Comparison of ENCODE assay signal across 31 mouse cellular contexts in the genomic region with DNA sequence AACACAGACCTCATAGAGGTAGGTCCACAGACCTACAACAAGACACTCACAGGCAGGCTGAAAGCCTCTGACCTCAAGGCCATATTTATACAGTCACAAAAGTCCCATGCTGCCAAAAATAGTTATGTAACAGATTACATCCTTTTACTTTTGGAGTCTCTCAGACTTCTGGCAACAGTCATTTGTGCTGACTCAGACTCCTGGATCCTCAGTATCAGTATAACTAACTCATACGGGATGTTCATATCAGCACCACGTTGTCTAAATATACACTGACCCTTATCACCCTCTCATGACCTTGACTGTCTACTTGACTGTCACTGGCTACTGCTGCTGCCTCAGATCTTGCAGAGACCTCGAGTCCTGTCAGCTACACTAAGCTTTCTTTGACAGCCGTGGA. TPM values are rescaled to one million over a fixed set of nuclear protein-coding genes. Genes with fewer than 3 reads are reported as not detected.
A peak's percentile ranks its signal among the peaks of the same experiment; 100 is the strongest.
DNase-seq lines count a peak whose midpoint lies in the region; ATAC-seq and TF ChIP-seq lines count a peak whose summit lies in the region.
"Had no signal": no experiment of that assay in that cellular context is flagged by ENCODE, and none has a peak within 500 bp of the region (broad histone marks: within the 10 kb centered on the region; RNA-seq: fewer than 3 reads in every experiment).

No protein-coding gene starts in this region.

- DNase-seq in heart, adult 8-10 months (ENCODE audit: low spot score): peak; percentile 13
- no peak for DNase-seq in heart, postnatal 14 days
- DNase-seq in lung, postnatal 10 days: peak; percentile 11
- no peak for DNase-seq in lung, postnatal 14 days
- DNase-seq in adipocyte (ENCODE audit: low spot score): peak; percentile 69
- DNase-seq in layer of hippocampus, adult 2 months (ENCODE audit: low spot score in 2 of 2): no peak
- DNase-seq: B cell, adult 2 months; cerebellum, adult 2 months; cerebellum, postnatal 36 days; forebrain, postnatal 0 days; gastrocnemius, postnatal 36 days; kidney, adult 2 months; kidney, postnatal 10 days; liver, postnatal 0 days; right cerebral cortex, postnatal 14 days; thymus, postnatal 4 days had no signal

- no peak for TF ChIP-seq CTCF in layer of hippocampus, adult 2 months (conservative IDR thresholded peaks at IDR 0.05)

- no peak overlapping the region for H3K4me2 ChIP-seq in hindbrain, embryonic 13.5 days
- H3K4me2 ChIP-seq: embryonic facial prominence, embryonic 15.5 days; limb, embryonic 15.5 days; midbrain, embryonic 13.5 days had no signal

- no peaks in the 10 kb centered on the region for H3K9me3 ChIP-seq in hindbrain, embryonic 13.5 days
- H3K9me3 ChIP-seq: embryonic facial prominence, embryonic 15.5 days; limb, embryonic 15.5 days; midbrain, embryonic 13.5 days had no signal

- no peak for ATAC-seq in hindbrain, embryonic 13.5 days (ENCODE audit: low FRiP score)
- ATAC-seq: forebrain, postnatal 0 days; liver, postnatal 0 days; midbrain, embryonic 13.5 days; Patski had no signal

- H3K27me3 ChIP-seq in hindbrain, embryonic 13.5 days: peaks cover 89% of the 10 kb centered on the region

- no peaks in the 10 kb centered on the region for H3K4me1 ChIP-seq in hindbrain, embryonic 13.5 days (replicated peaks)
- H3K4me1 ChIP-seq: embryonic facial prominence, embryonic 15.5 days; limb, embryonic 15.5 days; midbrain, embryonic 13.5 days had no signal

- intact Hi-C loops in heart, postnatal 14 days (cut with DNase I): no loop called here

- H3K27ac ChIP-seq in hindbrain, embryonic 13.5 days: no peak overlapping the region
- no peak overlapping the region for H3K27ac ChIP-seq in layer of hippocampus, adult 2 months
- H3K27ac ChIP-seq: embryonic facial prominence, embryonic 15.5 days; limb, embryonic 15.5 days; midbrain, embryonic 13.5 days had no signal

- H3K36me3 ChIP-seq in hindbrain, embryonic 13.5 days: no peaks in the 10 kb centered on the region
- H3K36me3 ChIP-seq: embryonic facial prominence, embryonic 15.5 days; limb, embryonic 15.5 days; midbrain, embryonic 13.5 days had no signal

- no peak overlapping the region for H3K4me3 ChIP-seq in hindbrain, embryonic 13.5 days
- no peak overlapping the region for H3K4me3 ChIP-seq in layer of hippocampus, adult 2 months
- H3K4me3 ChIP-seq: embryonic facial prominence, embryonic 15.5 days; limb, embryonic 15.5 days; midbrain, embryonic 13.5 days; myocyte had no signal

- no peak overlapping the region for H3K9ac ChIP-seq in hindbrain, embryonic 13.5 days
- H3K9ac ChIP-seq: embryonic facial prominence, embryonic 15.5 days; forebrain, postnatal 0 days; limb, embryonic 15.5 days; liver, postnatal 0 days; midbrain, embryonic 13.5 days had no signal

- 81% methylated on average over 4 of the region's 4 CpGs for WGBS in hindbrain, embryonic 13.5 days

RNA-seq across cellular contexts. Expression of a gene that starts 14.3 kb away (rescaled TPM):
- total RNA-seq in heart, adult 8-10 months (2022): 1 to 10 TPM in 1 of 4 experiments, under 1 TPM in 3; 0.52 to 1.4 (median 0.74) TPM
- total RNA-seq in heart, postnatal 14 days (2021): under 1 TPM; 0.41 to 0.46 TPM
- 4.6 and 5.2 TPM in 2 replicates for polyA plus RNA-seq in hindbrain, embryonic 13.5 days (2015; fragmentation: Nextera tagmentation; extraction: Ambion mirVana)
- 1 to 10 TPM; 6.1 to 6.5 TPM for total RNA-seq in layer of hippocampus, adult 2 months (2021)
- polyA plus RNA-seq: kidney, adult 2 months; myocyte; Patski; spleen, adult 2 months had no signal

RNA-seq across cellular contexts. Expression of a gene that starts 15.2 kb away (rescaled TPM):
- not detected for total RNA-seq in heart, adult 8-10 months (2022)
- not detected for total RNA-seq in heart, postnatal 14 days (2021)
- polyA plus RNA-seq in hindbrain, embryonic 13.5 days (2015; fragmentation: Nextera tagmentation; extraction: Ambion mirVana): not detected in 2 replicates
- not detected for total RNA-seq in layer of hippocampus, adult 2 months (2021)
- total RNA-seq: adrenal gland, postnatal 36 days; gastrocnemius, postnatal 36 days; hematopoietic stem cell, adult 5-6 weeks; layer of hippocampus, adult 18-20 months; left cerebral cortex, adult 18-20 months; left cerebral cortex, postnatal 36 days; megakaryocyte, adult 5-6 weeks had no signal
- polyA plus RNA-seq: cerebellum, adult 2 months; kidney, adult 2 months; limb, embryonic 15.5 days; liver, postnatal 0 days; myocyte; neural tube, embryonic 14.5 days; Patski; spleen, adult 2 months; stomach, embryonic 14.5 days had no signal

Comparison
In these comparisons a context has a peak if more than half of its experiments do, and no peak if none do; other contexts are left out.
1. DNase-seq: peak in heart, adult 8-10 months (single experiment), lung, postnatal 10 days (single experiment) and adipocyte (single experiment); none in heart, postnatal 14 days (0 of 2), lung, postnatal 14 days (single experiment) and layer of hippocampus, adult 2 months (0 of 2).